Mouse (Mus musculus) liver, postnatal 0 days (tissue): Measurements from ENCODE around the gene Uaca.

ENCODE experiments used
- CTCF ChIP-seq: sonication (generic); IDR thresholded peaks from 2 replicates; pipeline ENCODE4 v1.5.1; 2016; ENCODE audit warnings: antibody characterized with exemption, low read depth
- EP300 ChIP-seq: IDR thresholded peaks from 2 replicates; pipeline ENCODE4 v1.6.1; 2016; ENCODE audit warnings: antibody characterized with exemption, low read depth, mild to moderate bottlenecking

DNA sequence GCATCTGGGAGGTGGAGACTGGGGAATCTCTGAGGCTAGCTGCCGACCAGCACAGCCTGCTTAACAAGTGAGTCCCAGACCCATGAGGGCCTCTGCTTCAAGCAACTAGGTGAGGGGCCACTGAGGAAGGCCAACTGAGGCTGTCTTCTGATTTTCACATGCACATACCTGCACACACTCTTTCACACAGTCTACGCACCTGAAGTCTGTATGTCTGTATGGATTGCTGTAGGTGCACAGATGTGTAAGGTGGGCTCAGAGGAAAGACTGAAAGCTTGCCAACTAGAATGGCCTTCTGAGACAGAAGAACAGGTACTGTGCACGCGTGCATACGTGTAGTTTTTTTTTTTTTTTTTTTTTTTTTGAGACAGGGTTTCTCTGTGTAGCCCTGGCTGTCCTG, 8.0 kb downstream of the Uaca start:
- TF ChIP-seq CTCF, result no peak
- no peak for TF ChIP-seq EP300
